In genomic region chr13:111944089-111944406, GRCm38 (mm10) we compare ENCODE assay signal across 9 mouse cellular contexts.
A peak's percentile ranks its signal among the peaks of the same experiment; 100 is the strongest.
DNase-seq lines count a peak whose midpoint lies in the region; ATAC-seq and TF ChIP-seq lines count a peak whose summit lies in the region.
"Had no signal": no experiment of that assay in that cellular context is flagged by ENCODE, and none has a peak within 500 bp of the region (broad histone marks: within the 10 kb centered on the region; RNA-seq: fewer than 3 reads in every experiment).

No protein-coding gene starts in this region.

- H3K27me3 ChIP-seq in lung, postnatal 0 days (replicated peaks; ENCODE audit: insufficient read depth, low read length): no peaks in the 10 kb centered on the region
- H3K27me3 ChIP-seq in limb, embryonic 12.5 days: 0 out of 2 replicates have a peak, but pooled peaks cover 2% of the 10 kb centered on the region
- H3K27me3 ChIP-seq in splenic B cell, adult 2 months (ENCODE audit: control insufficient read depth, insufficient read depth, low read length, poor library complexity, severe bottlenecking): no peaks in the 10 kb centered on the region
- H3K27me3 ChIP-seq in kidney, adult 2 months (replicated peaks; ENCODE audit: control insufficient read depth, insufficient read depth, low read length): no peaks in the 10 kb centered on the region
- H3K27me3 ChIP-seq: heart, embryonic 15.5 days had no signal

- intact Hi-C loops in heart, postnatal 36 days (cut with DNase I): loop anchor here (5.0 kb wide), 1 partner anchor 77 kb away; no protein-coding TSS in a partner anchor

- no peak overlapping the region for H3K4me2 ChIP-seq in lung, postnatal 0 days (replicated peaks; ENCODE audit: low read depth, low read length)
- no peak overlapping the region for H3K4me2 ChIP-seq in limb, embryonic 12.5 days
- H3K4me2 ChIP-seq: heart, embryonic 15.5 days had no signal

- ATAC-seq in lung, postnatal 0 days: no peak
- ATAC-seq in frontal cortex, adult (ENCODE audit: low TSS enrichment): peak; percentile 31; the same call in 1 of the 2 replicates
- no peak for ATAC-seq in limb, embryonic 12.5 days (ENCODE audit: insufficient number of reproducible peaks, insufficient read depth, low FRiP score, low TSS enrichment, low read depth)

- H3K9ac ChIP-seq in lung, postnatal 0 days (replicated peaks; ENCODE audit: low read depth): no peak overlapping the region
- no peak overlapping the region for H3K9ac ChIP-seq in limb, embryonic 12.5 days (replicated peaks)
- H3K9ac ChIP-seq: heart, embryonic 15.5 days had no signal

- DNase-seq in lung, postnatal 0 days (ENCODE audit: low spot score): no peak
- DNase-seq in lung, adult 2 months: no peak
- DNase-seq in splenic B cell, adult 2 months (ENCODE audit: low read depth, low spot score): peak; percentile 58
- no peak for DNase-seq in kidney, adult 2 months
- DNase-seq in heart, postnatal 36 days: no peak
- DNase-seq in lung, adult 18-20 months: no peak

- no peak overlapping the region for H3K27ac ChIP-seq in lung, postnatal 0 days (ENCODE audit: low read length)
- 0 out of 2 replicates have a peak overlapping the region, but pooled peaks have one; percentile 29 for H3K27ac ChIP-seq in limb, embryonic 12.5 days
- H3K27ac ChIP-seq in kidney, adult 2 months (ENCODE audit: insufficient read depth, low read depth, low read length): no peak overlapping the region
- H3K27ac ChIP-seq: heart, embryonic 15.5 days had no signal

- no peak for TF ChIP-seq POLR2A in lung, adult 2 months (IDR thresholded peaks at IDR 0.05; ENCODE audit: borderline replicate concordance, extremely low read depth, low read depth, low read length)
- TF ChIP-seq POLR2A in kidney, adult 2 months (IDR thresholded peaks at IDR 0.05; ENCODE audit: low read depth, low read length): no peak

- no peaks in the 10 kb centered on the region for H3K9me3 ChIP-seq in lung, postnatal 0 days (ENCODE audit: low read length)
- H3K9me3 ChIP-seq in limb, embryonic 12.5 days: peaks cover 4% of the 10 kb centered on the region; the same call in 1 of the 2 replicates
- H3K9me3 ChIP-seq: heart, embryonic 15.5 days had no signal

- H3K4me3 ChIP-seq in lung, postnatal 0 days (ENCODE audit: low read depth, low read length): no peak overlapping the region
- H3K4me3 ChIP-seq in lung, adult 2 months (replicated peaks; ENCODE audit: extremely low read depth, low read depth, low read length): no peak overlapping the region
- no peak overlapping the region for H3K4me3 ChIP-seq in limb, embryonic 12.5 days (replicated peaks)
- H3K4me3 ChIP-seq in kidney, adult 2 months (ENCODE audit: insufficient read depth, low read depth, low read length): no peak overlapping the region
- H3K4me3 ChIP-seq: heart, embryonic 15.5 days had no signal

- no peak for TF ChIP-seq EP300 in lung, postnatal 0 days (IDR thresholded peaks at IDR 0.05)

- 0 out of 2 replicates have a peak, but pooled peaks have one; percentile 5 for TF ChIP-seq CTCF in lung, postnatal 0 days (IDR thresholded peaks at IDR 0.05)
- TF ChIP-seq CTCF in lung, adult 2 months (IDR thresholded peaks at IDR 0.05; ENCODE audit: insufficient read depth, low read length): no peak
- no peak for TF ChIP-seq CTCF in kidney, adult 2 months (conservative IDR thresholded peaks at IDR 0.05; ENCODE audit: insufficient read depth, insufficient read length, low read depth, low read length)

- 25% methylated on average over 5 of the region's 5 CpGs for WGBS in lung, postnatal 0 days
- WGBS in lung, adult 2 months: 30% methylated on average over 5 of the region's 5 CpGs
- 20% methylated on average over 5 of the region's 5 CpGs for WGBS in limb, embryonic 12.5 days
- WGBS in kidney, adult 2 months: 50% methylated on average over 5 of the region's 5 CpGs

- no peaks in the 10 kb centered on the region for H3K36me3 ChIP-seq in lung, postnatal 0 days (ENCODE audit: insufficient read depth, low read length)
- H3K36me3 ChIP-seq in limb, embryonic 12.5 days: no peaks in the 10 kb centered on the region
- no peaks in the 10 kb centered on the region for H3K36me3 ChIP-seq in splenic B cell, adult 2 months (ENCODE audit: control insufficient read depth, insufficient read depth, low read length, poor library complexity, severe bottlenecking)
- no peaks in the 10 kb centered on the region for H3K36me3 ChIP-seq in kidney, adult 2 months (ENCODE audit: control insufficient read depth, insufficient read depth, low read length)
- H3K36me3 ChIP-seq: heart, embryonic 15.5 days had no signal

- no peaks in the 10 kb centered on the region for H3K4me1 ChIP-seq in lung, postnatal 0 days (ENCODE audit: insufficient read depth, low read depth, low read length)
- no peaks in the 10 kb centered on the region for H3K4me1 ChIP-seq in lung, adult 2 months (ENCODE audit: control insufficient read depth, insufficient read depth, low read length)
- H3K4me1 ChIP-seq in limb, embryonic 12.5 days (replicated peaks): peaks cover 12% of the 10 kb centered on the region
- H3K4me1 ChIP-seq in kidney, adult 2 months (ENCODE audit: control insufficient read depth, insufficient read depth, low read length): no peaks in the 10 kb centered on the region; the same call in 1 of the 2 replicates
